Mouse (Mus musculus): Measurements from ENCODE around the gene Ptprg. TPM values are rescaled to one million over a fixed set of nuclear protein-coding genes. Genes with fewer than 3 reads are reported as not detected.

Ptprg gene
- polyA plus RNA-seq, 1 experiment from 2014 or later = 15.2 TPM

GRCm38 (mm10) chr14:11552521-11553272 lies 635 bp upstream of the Ptprg start:
- peak; percentile 15; the same call in 1 of the 2 replicates for ATAC-seq (replicated peaks; ENCODE audit: insufficient number of reproducible peaks, low FRiP score, low TSS enrichment)

GRCm38 (mm10) chr14:11553679-11554305 lies 460 bp downstream of the Ptprg start:
- H3K9me3 ChIP-seq (replicated peaks; ENCODE audit: control insufficient read depth, low read length) = no peaks in the 10 kb centered on the region
- H3K36me3 ChIP-seq (ENCODE audit: control insufficient read depth, insufficient read depth, low read length) = no peaks in the 10 kb centered on the region
- no peaks in the 10 kb centered on the region for H3K27me3 ChIP-seq (ENCODE audit: control insufficient read depth, insufficient read depth, low read length)
- H3K9ac ChIP-seq (ENCODE audit: low read depth, low read length) = peak overlapping the region; percentile 86
- WGBS (ENCODE audit: insufficient replicate concordance) = under 1% methylated on average over 57 of the region's 57 CpGs
- H3K27ac ChIP-seq (ENCODE audit: low read depth, low read length) = peak overlapping the region; percentile 95
- peak overlapping the region; percentile 73 for H3K4me3 ChIP-seq (ENCODE audit: low read depth, low read length)
- ATAC-seq (replicated peaks; ENCODE audit: insufficient number of reproducible peaks, low FRiP score, low TSS enrichment) = peak; percentile 24; the same call in 1 of the 2 replicates
- 0 out of 2 replicates have a peak, but pooled peaks cover 8% of the 10 kb centered on the region for H3K4me1 ChIP-seq (ENCODE audit: control insufficient read depth, insufficient read depth, low read length)
- H3K4me2 ChIP-seq = peak overlapping the region; percentile 77

More at GRCm38 (mm10) chr14:11552521-11553272, 635 bp upstream of the Ptprg start:
- H3K9me3 ChIP-seq (replicated peaks; ENCODE audit: control insufficient read depth, low read length) = no peaks in the 10 kb centered on the region
- H3K9ac ChIP-seq (ENCODE audit: low read depth, low read length) = peak overlapping the region; percentile 86
- peak overlapping the region; percentile 95 for H3K27ac ChIP-seq (ENCODE audit: low read depth, low read length)
- H3K4me2 ChIP-seq = peak overlapping the region; percentile 77
- H3K4me3 ChIP-seq (ENCODE audit: low read depth, low read length) = peak overlapping the region; percentile 73
- H3K4me1 ChIP-seq (ENCODE audit: control insufficient read depth, insufficient read depth, low read length) = 0 out of 2 replicates have a peak, but pooled peaks cover 8% of the 10 kb centered on the region
- H3K27me3 ChIP-seq (ENCODE audit: control insufficient read depth, insufficient read depth, low read length) = no peaks in the 10 kb centered on the region
- WGBS (ENCODE audit: insufficient replicate concordance) = 1% methylated on average over 33 of the region's 33 CpGs
- H3K36me3 ChIP-seq (ENCODE audit: control insufficient read depth, insufficient read depth, low read length) = no peaks in the 10 kb centered on the region

DNA sequence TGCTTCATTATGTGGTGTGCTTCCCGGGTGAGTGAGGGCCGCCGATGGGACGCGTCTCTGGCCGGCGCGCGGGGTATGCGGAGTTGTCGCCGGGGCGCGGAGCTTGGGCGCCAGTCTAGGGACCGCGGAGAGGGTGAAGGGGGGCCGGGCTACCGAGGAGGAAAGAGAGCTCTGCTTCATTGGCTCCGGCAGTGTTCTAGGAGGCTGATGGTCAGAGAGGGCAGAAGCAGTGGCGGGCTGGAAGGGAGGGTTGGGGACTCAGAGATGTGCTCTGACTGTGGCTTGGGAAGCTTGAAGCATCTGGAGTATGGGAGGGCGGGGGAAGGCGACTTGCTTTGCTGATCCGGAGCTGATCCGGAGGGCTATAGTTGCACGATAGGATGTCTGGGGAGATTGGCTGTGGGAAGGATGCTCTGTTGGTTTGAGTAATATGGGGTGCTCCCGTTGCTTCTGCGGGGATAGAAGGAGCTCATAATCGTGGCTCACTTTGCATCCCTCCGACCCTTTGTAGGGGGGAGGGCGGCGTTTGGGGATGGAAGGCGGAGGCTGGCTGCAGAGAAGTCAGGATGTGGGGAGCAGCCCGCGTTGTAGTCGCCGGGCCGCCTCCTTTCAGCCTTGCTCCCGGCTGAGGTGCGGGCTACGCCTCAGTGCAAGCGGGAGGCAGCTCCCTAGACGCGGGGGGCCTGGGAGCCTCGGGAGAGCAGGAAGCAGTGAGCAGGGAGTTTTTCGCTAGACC lies 1.1 kb downstream of the Ptprg start:
- H3K4me2 ChIP-seq = peak overlapping the region; percentile 77
- H3K4me1 ChIP-seq (ENCODE audit: control insufficient read depth, insufficient read depth, low read length) = 0 out of 2 replicates have a peak, but pooled peaks cover 8% of the 10 kb centered on the region
- under 1% methylated on average over 43 of the region's 46 CpGs for WGBS (ENCODE audit: insufficient replicate concordance)
- H3K4me3 ChIP-seq (ENCODE audit: low read depth, low read length) = peak overlapping the region; percentile 73
- H3K27me3 ChIP-seq (ENCODE audit: control insufficient read depth, insufficient read depth, low read length) = no peaks in the 10 kb centered on the region
- 0 out of 2 replicates have a peak, but pooled peaks have one; percentile 29 for ATAC-seq (replicated peaks; ENCODE audit: insufficient number of reproducible peaks, low FRiP score, low TSS enrichment)
- H3K9ac ChIP-seq (ENCODE audit: low read depth, low read length) = peak overlapping the region; percentile 86
- H3K27ac ChIP-seq (ENCODE audit: low read depth, low read length) = peak overlapping the region; percentile 95
- H3K36me3 ChIP-seq (ENCODE audit: control insufficient read depth, insufficient read depth, low read length) = no peaks in the 10 kb centered on the region
- H3K9me3 ChIP-seq (replicated peaks; ENCODE audit: control insufficient read depth, low read length) = no peaks in the 10 kb centered on the region

DNA sequence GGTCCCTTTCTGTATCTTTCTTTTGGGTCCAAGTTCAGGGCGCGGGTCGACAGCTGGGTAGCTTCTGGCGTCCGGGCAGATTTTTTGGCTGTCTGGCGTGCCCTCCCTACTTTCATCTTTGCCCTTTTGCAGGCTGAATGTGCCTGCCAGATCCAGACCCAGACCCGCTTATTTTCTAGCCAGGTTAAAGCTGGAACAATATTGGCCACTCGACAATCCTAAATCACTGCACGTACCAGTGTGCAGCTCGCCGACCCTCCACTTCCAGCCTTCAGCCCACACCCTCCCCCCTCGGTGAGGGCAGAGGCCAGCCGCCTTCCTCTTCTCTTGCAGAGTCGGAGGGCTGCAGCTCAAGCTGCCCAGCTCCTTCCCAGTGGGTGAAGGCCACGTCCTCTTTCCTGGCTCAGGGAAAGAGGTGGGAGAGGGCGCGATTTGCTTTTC lies 1.7 kb downstream of the Ptprg start:
- ATAC-seq (replicated peaks; ENCODE audit: insufficient number of reproducible peaks, low FRiP score, low TSS enrichment) = 0 out of 2 replicates have a peak, but pooled peaks have one; percentile 8

DNA sequence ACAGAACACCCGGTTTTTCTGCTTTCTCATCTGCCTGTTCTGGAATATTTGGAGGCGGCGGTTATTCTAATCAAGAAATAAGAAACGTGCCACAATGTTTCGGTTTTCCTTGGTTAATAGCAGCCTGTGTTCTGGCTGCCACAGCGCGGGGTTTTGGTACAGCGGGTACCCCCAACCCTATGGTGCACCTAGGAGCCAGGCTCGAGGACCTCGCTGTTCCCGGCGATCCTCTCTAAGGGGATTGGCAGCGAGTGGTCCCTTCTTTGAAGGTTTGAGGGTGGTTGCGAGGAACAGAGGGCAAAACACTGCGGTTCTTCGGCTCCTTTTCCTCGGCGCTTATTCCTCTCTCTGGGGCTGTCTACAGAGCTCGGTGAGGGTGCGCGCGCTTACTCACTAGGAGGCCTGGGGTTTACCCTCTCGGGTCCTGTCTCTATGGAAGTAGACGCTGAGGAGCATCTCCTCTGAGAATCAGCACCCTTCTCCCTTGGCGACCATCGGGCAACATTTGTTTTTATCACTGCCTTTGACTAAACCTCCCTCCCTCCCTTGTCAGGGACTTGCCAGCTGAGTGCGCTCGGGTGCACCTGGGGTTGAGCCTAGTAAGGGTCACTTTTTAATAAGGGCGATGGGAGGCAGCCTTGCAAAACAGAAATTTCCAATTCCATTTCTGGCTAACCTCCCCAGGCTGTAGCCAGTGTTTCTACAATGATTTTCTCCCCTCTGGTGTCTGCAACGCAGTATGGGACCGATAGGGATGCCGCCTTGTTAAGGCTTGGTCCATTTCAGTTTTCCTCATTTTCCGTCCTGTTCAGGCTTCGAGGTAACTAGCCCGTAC lies 2.4 kb downstream of the Ptprg start:
- Histone ChIP-seq H3K4me2 (peak overlapping the region; percentile 77), H3K4me1 (ENCODE audit: control insufficient read depth, insufficient read depth, low read length) (0 out of 2 replicates have a peak, but pooled peaks cover 8% of the 10 kb centered on the region), H3K27me3 (ENCODE audit: control insufficient read depth, insufficient read depth, low read length) (no peaks in the 10 kb centered on the region), H3K4me3 (ENCODE audit: low read depth, low read length) (peak overlapping the region; percentile 73), H3K9ac (ENCODE audit: low read depth, low read length) (peak overlapping the region; percentile 86), H3K36me3 (ENCODE audit: control insufficient read depth, insufficient read depth, low read length) (no peaks in the 10 kb centered on the region), H3K9me3 (replicated peaks; ENCODE audit: control insufficient read depth, low read length) (no peaks in the 10 kb centered on the region), H3K27ac (ENCODE audit: low read depth, low read length) (no peak overlapping the region)
- 0 out of 2 replicates have a peak, but pooled peaks have one; percentile 5 for ATAC-seq (replicated peaks; ENCODE audit: insufficient number of reproducible peaks, low FRiP score, low TSS enrichment)
- WGBS (ENCODE audit: insufficient replicate concordance) = under 1% methylated on average over 35 of the region's 35 CpGs

More for the DNA sequence above, 1.7 kb downstream of the Ptprg start:
- peak overlapping the region; percentile 73 for H3K4me3 ChIP-seq (ENCODE audit: low read depth, low read length)
- 0 out of 2 replicates have a peak, but pooled peaks cover 8% of the 10 kb centered on the region for H3K4me1 ChIP-seq (ENCODE audit: control insufficient read depth, insufficient read depth, low read length)
- H3K4me2 ChIP-seq = peak overlapping the region; percentile 77
- no peak overlapping the region for H3K27ac ChIP-seq (ENCODE audit: low read depth, low read length)
- no peaks in the 10 kb centered on the region for H3K36me3 ChIP-seq (ENCODE audit: control insufficient read depth, insufficient read depth, low read length)
- H3K9me3 ChIP-seq (replicated peaks; ENCODE audit: control insufficient read depth, low read length) = no peaks in the 10 kb centered on the region
- under 1% methylated on average over 17 of the region's 17 CpGs for WGBS (ENCODE audit: insufficient replicate concordance)
- no peaks in the 10 kb centered on the region for H3K27me3 ChIP-seq (ENCODE audit: control insufficient read depth, insufficient read depth, low read length)
- peak overlapping the region; percentile 86 for H3K9ac ChIP-seq (ENCODE audit: low read depth, low read length)

- 8% methylated on average over 26 of the region's 26 CpGs for WGBS (ENCODE audit: insufficient replicate concordance)
- peak overlapping the region; percentile 16; the same call in 1 of the 2 replicates for H3K9ac ChIP-seq (ENCODE audit: low read depth, low read length)
Measured at GRCm38 (mm10) chr14:11556356-11557130, 3.2 kb downstream of the Ptprg start.

DNA sequence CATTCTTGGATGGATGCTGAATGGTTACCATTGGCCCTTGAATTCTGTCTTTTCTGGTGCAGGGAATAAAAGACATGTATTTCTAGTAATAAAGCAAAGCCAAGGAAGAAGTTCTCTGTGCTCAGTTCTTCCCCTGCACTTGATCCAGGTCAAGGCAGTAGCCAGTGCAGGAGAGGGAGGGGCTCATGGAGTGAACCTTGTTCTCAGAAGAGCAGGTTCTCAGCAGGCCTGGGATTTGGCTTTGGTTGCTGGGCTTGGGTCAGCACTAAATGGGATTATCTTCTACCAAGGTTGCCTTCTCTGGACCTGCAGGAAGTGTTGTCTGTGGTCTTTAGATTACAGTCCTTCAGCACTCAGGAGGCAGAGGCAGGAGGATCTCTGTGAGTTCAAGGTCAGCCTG lies 5.2 kb downstream of the Ptprg start:
- Histone ChIP-seq H3K27ac (ENCODE audit: low read depth, low read length) (no peak overlapping the region), H3K9ac (ENCODE audit: low read depth, low read length) (no peak overlapping the region), H3K27me3 (ENCODE audit: control insufficient read depth, insufficient read depth, low read length) (no peaks in the 10 kb centered on the region), H3K4me2 (no peak overlapping the region), H3K4me3 (ENCODE audit: low read depth, low read length) (no peak overlapping the region), H3K4me1 (ENCODE audit: control insufficient read depth, insufficient read depth, low read length) (0 out of 2 replicates have a peak, but pooled peaks cover 8% of the 10 kb centered on the region), H3K9me3 (replicated peaks; ENCODE audit: control insufficient read depth, low read length) (no peaks in the 10 kb centered on the region), H3K36me3 (ENCODE audit: control insufficient read depth, insufficient read depth, low read length) (no peaks in the 10 kb centered on the region)
- no peak for ATAC-seq (replicated peaks; ENCODE audit: insufficient number of reproducible peaks, low FRiP score, low TSS enrichment)

More at GRCm38 (mm10) chr14:11556356-11557130, 3.2 kb downstream of the Ptprg start:
- H3K4me2 ChIP-seq = peak overlapping the region; percentile 77
- 0 out of 2 replicates have a peak, but pooled peaks cover 8% of the 10 kb centered on the region for H3K4me1 ChIP-seq (ENCODE audit: control insufficient read depth, insufficient read depth, low read length)
- no peak overlapping the region for H3K27ac ChIP-seq (ENCODE audit: low read depth, low read length)
- peak overlapping the region; percentile 73 for H3K4me3 ChIP-seq (ENCODE audit: low read depth, low read length)
- ATAC-seq (replicated peaks; ENCODE audit: insufficient number of reproducible peaks, low FRiP score, low TSS enrichment) = no peak
- H3K36me3 ChIP-seq (ENCODE audit: control insufficient read depth, insufficient read depth, low read length) = no peaks in the 10 kb centered on the region
- H3K27me3 ChIP-seq (ENCODE audit: control insufficient read depth, insufficient read depth, low read length) = no peaks in the 10 kb centered on the region
- H3K9me3 ChIP-seq (replicated peaks; ENCODE audit: control insufficient read depth, low read length) = no peaks in the 10 kb centered on the region
